14 mouse cellular contexts compared by ENCODE assay signal in the genomic region with DNA sequence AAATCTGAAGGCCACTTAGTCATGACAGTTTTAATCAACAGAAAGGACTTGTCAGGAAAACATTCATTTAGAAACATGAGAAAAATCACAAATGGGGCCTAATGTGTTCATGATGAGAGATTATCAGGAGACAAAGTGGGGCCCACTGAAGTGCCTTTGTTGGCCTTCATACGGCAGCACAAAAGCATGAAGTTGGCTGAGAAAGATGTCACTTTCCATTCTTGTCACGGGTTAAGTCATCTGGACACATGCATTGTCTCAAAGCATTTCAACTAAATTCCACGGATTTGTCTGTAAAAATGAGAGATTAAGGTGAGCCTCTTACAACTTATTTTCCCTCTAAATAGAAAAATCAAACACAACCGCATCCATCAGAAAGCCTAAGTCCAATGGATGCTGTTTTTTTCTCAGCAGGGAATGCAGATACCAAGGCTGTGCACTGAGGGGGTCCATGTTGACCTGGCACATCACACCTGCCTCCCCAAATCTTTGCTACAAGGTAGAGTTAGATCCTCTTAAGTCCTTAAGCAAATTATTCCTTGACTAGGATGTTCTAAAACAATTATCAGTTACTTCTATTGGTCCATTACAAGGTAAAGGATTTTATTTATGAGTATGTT.
"Had no signal": no experiment of that assay in that cellular context is flagged by ENCODE, and none has a peak within 500 bp of the region (broad histone marks: within the 10 kb centered on the region; RNA-seq: fewer than 3 reads in every experiment).

No protein-coding gene starts in this region.

- DNase-seq: kidney, adult 9 months; kidney, postnatal 36 days; left cerebral cortex, postnatal 4 days; lung, adult 18-20 months; lung, postnatal 4 days; right cerebral cortex, postnatal 4 days; spleen, adult 18-20 months; thymus, postnatal 36 days had no signal

- H3K27me3 ChIP-seq: limb, embryonic 13.5 days; neural tube, embryonic 15.5 days had no signal

- H3K27ac ChIP-seq: kidney, postnatal 0 days; limb, embryonic 13.5 days; liver, embryonic 14.5 days; neural tube, embryonic 15.5 days had no signal

- H3K4me2 ChIP-seq: limb, embryonic 13.5 days; neural tube, embryonic 15.5 days had no signal

- H3K4me3 ChIP-seq: limb, embryonic 13.5 days; myocyte; neural tube, embryonic 15.5 days had no signal

- H3K36me3 ChIP-seq: limb, embryonic 13.5 days; neural tube, embryonic 15.5 days had no signal

- H3K4me1 ChIP-seq: limb, embryonic 13.5 days; neural tube, embryonic 15.5 days had no signal

- H3K9me3 ChIP-seq: limb, embryonic 13.5 days; neural tube, embryonic 15.5 days had no signal

- ATAC-seq: intestine, postnatal 0 days had no signal

- H3K9ac ChIP-seq: limb, embryonic 13.5 days; liver, embryonic 14.5 days; neural tube, embryonic 15.5 days had no signal
